17 mouse cellular contexts compared by ENCODE assay signal in the genomic region with DNA sequence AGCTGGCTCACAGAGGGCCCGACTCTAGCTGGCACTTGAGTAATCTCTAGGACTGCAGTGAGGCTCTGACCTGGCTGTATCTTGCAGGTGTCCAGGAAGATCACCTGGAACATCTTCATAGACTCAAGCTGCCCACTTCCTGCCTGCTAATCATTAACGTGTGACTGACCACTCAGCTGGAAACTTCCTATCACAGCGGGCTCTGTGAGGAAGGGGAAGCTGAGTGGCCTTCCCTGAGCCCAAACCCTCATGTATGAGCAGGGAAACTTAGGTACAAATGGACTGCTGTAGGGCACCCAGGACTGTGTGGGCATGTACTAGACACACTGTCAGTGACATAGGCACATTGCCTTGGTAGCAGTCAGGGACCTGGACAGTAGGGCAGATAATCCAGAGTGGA.
DNase-seq lines count a peak whose midpoint lies in the region; ATAC-seq and TF ChIP-seq lines count a peak whose summit lies in the region.
"Had no signal": no experiment of that assay in that cellular context is flagged by ENCODE, and none has a peak within 500 bp of the region (broad histone marks: within the 10 kb centered on the region; RNA-seq: fewer than 3 reads in every experiment).

No protein-coding gene starts in this region.

- no peak for TF ChIP-seq EP300 in liver, postnatal 0 days (IDR thresholded peaks at IDR 0.05; ENCODE audit: low read depth)

- H3K27me3 ChIP-seq in liver, postnatal 0 days (ENCODE audit: insufficient read depth, low read length) = no peaks in the 10 kb centered on the region
- H3K27me3 ChIP-seq in liver, embryonic 11.5 days (replicated peaks; ENCODE audit: control insufficient read depth, insufficient read depth, low read length) = no peaks in the 10 kb centered on the region
- no peaks in the 10 kb centered on the region for H3K27me3 ChIP-seq in kidney, embryonic 16.5 days (ENCODE audit: insufficient read depth, low read length)
- no peaks in the 10 kb centered on the region for H3K27me3 ChIP-seq in splenic B cell, adult 2 months (ENCODE audit: control insufficient read depth, insufficient read depth, low read length, poor library complexity, severe bottlenecking)
- H3K27me3 ChIP-seq: hindbrain, embryonic 13.5 days; liver, embryonic 12.5 days; midbrain, embryonic 12.5 days had no signal

- H3K4me3 ChIP-seq in liver, postnatal 0 days (ENCODE audit: low read depth, low read length) = no peak overlapping the region
- no peak overlapping the region for H3K4me3 ChIP-seq in liver, embryonic 11.5 days (ENCODE audit: low read depth, low read length)
- H3K4me3 ChIP-seq in kidney, embryonic 16.5 days (ENCODE audit: low read length) = no peak overlapping the region
- H3K4me3 ChIP-seq: forebrain, embryonic 10.5 days; hindbrain, embryonic 13.5 days; liver, embryonic 12.5 days; midbrain, embryonic 12.5 days had no signal

- ATAC-seq in liver, postnatal 0 days = no peak
- ATAC-seq in liver, embryonic 11.5 days (replicated peaks; ENCODE audit: low FRiP score) = no peak
- no peak for ATAC-seq in kidney, embryonic 16.5 days (ENCODE audit: low FRiP score, low TSS enrichment)
- ATAC-seq: liver, embryonic 12.5 days had no signal

- no peak overlapping the region for H3K9ac ChIP-seq in liver, postnatal 0 days (replicated peaks)
- H3K9ac ChIP-seq in liver, embryonic 11.5 days (ENCODE audit: low read depth, low read length) = no peak overlapping the region
- no peak overlapping the region for H3K9ac ChIP-seq in kidney, embryonic 16.5 days (replicated peaks; ENCODE audit: low read length)
- H3K9ac ChIP-seq: hindbrain, embryonic 13.5 days; liver, embryonic 12.5 days; midbrain, embryonic 12.5 days had no signal

- 0 out of 2 replicates have a peak overlapping the region, but pooled peaks have one; percentile 22 for H3K27ac ChIP-seq in liver, postnatal 0 days (ENCODE audit: low read depth)
- H3K27ac ChIP-seq in liver, embryonic 11.5 days (ENCODE audit: low read depth, low read length) = no peak overlapping the region
- H3K27ac ChIP-seq in kidney, embryonic 16.5 days (ENCODE audit: low read length) = peak overlapping the region; percentile 14
- H3K27ac ChIP-seq: forebrain, embryonic 10.5 days; hindbrain, embryonic 13.5 days; liver, embryonic 12.5 days; midbrain, embryonic 12.5 days had no signal

- no peak overlapping the region for H3K4me2 ChIP-seq in liver, postnatal 0 days (ENCODE audit: low read depth, low read length)
- H3K4me2 ChIP-seq in liver, embryonic 11.5 days = no peak overlapping the region
- no peak overlapping the region for H3K4me2 ChIP-seq in kidney, embryonic 16.5 days (replicated peaks; ENCODE audit: low read depth, low read length)
- H3K4me2 ChIP-seq: hindbrain, embryonic 13.5 days; liver, embryonic 12.5 days; midbrain, embryonic 12.5 days had no signal

- DNase-seq in liver, postnatal 0 days = no peak
- no peak for DNase-seq in liver, embryonic 11.5 days (ENCODE audit: low spot score)
- peak; percentile 55 for DNase-seq in kidney, adult 18-20 months
- DNase-seq in splenic B cell, adult 2 months (ENCODE audit: low read depth, low spot score) = peak; percentile 76
- no peak for DNase-seq in MN1 (ENCODE audit: low spot score)
- DNase-seq in layer of hippocampus, adult 8-10 months (ENCODE audit: low spot score in 2 of 2) = no peak
- DNase-seq: adrenal gland, adult 8-10 months; cerebellum, adult 8-10 months; gastrocnemius, postnatal 14 days; heart, postnatal 14 days; layer of hippocampus, postnatal 36 days; thymus, postnatal 14 days had no signal

- H3K36me3 ChIP-seq in liver, postnatal 0 days (replicated peaks; ENCODE audit: insufficient read depth, low read length) = no peaks in the 10 kb centered on the region; the same call in 1 of the 2 replicates
- H3K36me3 ChIP-seq in liver, embryonic 11.5 days (ENCODE audit: control insufficient read depth, insufficient read depth, low read length) = no peaks in the 10 kb centered on the region
- no peaks in the 10 kb centered on the region for H3K36me3 ChIP-seq in kidney, embryonic 16.5 days (ENCODE audit: insufficient read depth, low read length)
- H3K36me3 ChIP-seq in splenic B cell, adult 2 months (ENCODE audit: control insufficient read depth, insufficient read depth, low read length, poor library complexity, severe bottlenecking) = peaks cover 3% of the 10 kb centered on the region
- H3K36me3 ChIP-seq: forebrain, embryonic 10.5 days; hindbrain, embryonic 13.5 days; liver, embryonic 12.5 days; midbrain, embryonic 12.5 days had no signal

- peaks cover 19% of the 10 kb centered on the region for H3K4me1 ChIP-seq in liver, postnatal 0 days (ENCODE audit: insufficient read depth)
- H3K4me1 ChIP-seq in liver, embryonic 11.5 days (replicated peaks; ENCODE audit: control insufficient read depth, insufficient read depth, low read length) = peaks cover 5% of the 10 kb centered on the region
- H3K4me1 ChIP-seq in kidney, embryonic 16.5 days (ENCODE audit: insufficient read depth, low read length) = peaks cover 47% of the 10 kb centered on the region

- 47% methylated on average over 3 of the region's 3 CpGs for WGBS in liver, postnatal 0 days (ENCODE audit: insufficient replicate concordance)
- 40% methylated on average over 3 of the region's 3 CpGs for WGBS in liver, embryonic 11.5 days
- 35% methylated on average over 3 of the region's 3 CpGs for WGBS in kidney, embryonic 16.5 days

- no peaks in the 10 kb centered on the region for H3K9me3 ChIP-seq in liver, postnatal 0 days (ENCODE audit: low read length)
- no peaks in the 10 kb centered on the region for H3K9me3 ChIP-seq in liver, embryonic 11.5 days (ENCODE audit: control insufficient read depth, low read length)
- H3K9me3 ChIP-seq in kidney, embryonic 16.5 days (ENCODE audit: low read length) = no peaks in the 10 kb centered on the region
- H3K9me3 ChIP-seq: forebrain, embryonic 10.5 days; hindbrain, embryonic 13.5 days; liver, embryonic 12.5 days; midbrain, embryonic 12.5 days had no signal

- TF ChIP-seq CTCF in liver, postnatal 0 days (IDR thresholded peaks at IDR 0.05; ENCODE audit: low read depth) = no peak

Comparison
In these comparisons a context has a peak if more than half of its experiments do, and no peak if none do; other contexts are left out.
1. DNase-seq: peak in kidney, adult 18-20 months (single experiment) and splenic B cell, adult 2 months (single experiment); none in liver, postnatal 0 days (single experiment), liver, embryonic 11.5 days (single experiment), MN1 (single experiment) and layer of hippocampus, adult 8-10 months (0 of 2).